Mouse (Mus musculus) megakaryocyte progenitor cell, adult 5-6 weeks (primary cell): Measurements from ENCODE around the gene Nudt2. TPM values are rescaled to one million over a fixed set of nuclear protein-coding genes. Genes with fewer than 3 reads are reported as not detected.
A peak's percentile ranks its signal among the peaks of the same experiment; 100 is the strongest.
"Not testable (repeated sequence)": the region's sequence is repeated elsewhere in the genome, so short reads cannot be mapped to it uniquely, and the experiment has no call there.

Source experiments
- ATAC-seq: replicated peaks from 2 replicates; pipeline ENCODE4 v1.8.0; 2016; ENCODE audit warnings: mild to moderate bottlenecking, moderate TSS enrichment, inconsistent platforms; ENCODE audit not compliant: poor library complexity
- total RNA-seq, 2 experiments: library from RNA; stranded (forward) in 1 of 2; stranded (reverse) in 1 of 2; fragments of 157-497, 149-512 nt in 1 of 2; fragments of 200-1000 nt in 1 of 2; gene quantifications; 2 replicates each; pipeline versions ENCODE4 v1.2.3 to v1.2.4; 2015 to 2017

Gene Nudt2
- 28.7 and 29.6 TPM in 2 replicates for total RNA-seq (2015)
- total RNA-seq (2017): 23.3 and 28.1 TPM in 2 replicates

DNA sequence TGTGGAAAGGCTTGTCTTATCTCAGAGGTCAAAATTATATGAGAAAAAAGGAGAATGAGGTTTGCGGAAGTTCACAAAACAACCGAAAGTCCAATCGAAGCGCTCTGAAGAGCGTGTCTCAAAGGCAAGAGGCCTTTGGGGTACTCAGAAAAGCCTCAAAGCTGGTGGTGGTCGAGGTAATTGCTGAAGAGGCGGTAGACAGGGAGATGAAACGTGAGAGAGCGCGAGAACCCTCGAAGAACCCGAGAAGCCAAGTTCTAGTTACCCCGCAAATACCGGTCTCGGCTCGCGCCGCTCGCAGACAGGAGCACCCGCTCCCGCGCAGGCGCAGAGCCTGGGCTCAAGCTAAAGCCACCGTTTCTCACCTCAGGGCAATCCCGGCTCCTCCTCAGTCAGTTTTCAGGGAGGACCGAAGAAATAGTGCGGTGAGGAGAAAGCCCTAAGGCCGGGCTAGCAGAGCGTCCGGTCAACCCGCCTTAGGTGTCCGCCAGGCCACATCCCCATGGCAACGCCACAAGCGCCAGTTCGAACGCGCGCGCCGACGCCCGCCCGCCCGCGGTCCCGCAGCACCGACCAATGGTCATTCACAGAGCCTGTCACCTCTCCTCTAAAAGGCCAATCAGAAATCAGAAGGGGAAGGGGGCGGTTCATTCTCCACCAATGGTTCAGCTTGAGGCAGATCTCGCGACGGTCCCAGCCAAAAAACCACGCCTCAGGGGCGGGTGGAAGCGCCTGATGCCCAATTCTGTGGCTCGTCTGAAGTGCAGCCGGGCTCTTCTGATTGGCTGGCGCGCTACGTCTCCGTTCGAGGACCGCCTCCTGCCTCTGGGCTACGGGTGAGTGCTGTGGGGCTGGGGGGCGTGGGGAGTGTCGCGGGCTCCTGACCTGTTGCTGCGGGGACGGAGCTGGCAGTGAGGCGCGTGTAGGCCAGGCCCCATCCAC, at the start of gene Nudt2, which contains the start of gene Kif24:
Gene Nudt2 (plus strand): TSS at position 807 of the 942 bp plus-strand sequence.
Gene Kif24 (minus strand): TSS at position 543 of the 942 bp plus-strand sequence.
- peak; percentile 91 for ATAC-seq

DNA sequence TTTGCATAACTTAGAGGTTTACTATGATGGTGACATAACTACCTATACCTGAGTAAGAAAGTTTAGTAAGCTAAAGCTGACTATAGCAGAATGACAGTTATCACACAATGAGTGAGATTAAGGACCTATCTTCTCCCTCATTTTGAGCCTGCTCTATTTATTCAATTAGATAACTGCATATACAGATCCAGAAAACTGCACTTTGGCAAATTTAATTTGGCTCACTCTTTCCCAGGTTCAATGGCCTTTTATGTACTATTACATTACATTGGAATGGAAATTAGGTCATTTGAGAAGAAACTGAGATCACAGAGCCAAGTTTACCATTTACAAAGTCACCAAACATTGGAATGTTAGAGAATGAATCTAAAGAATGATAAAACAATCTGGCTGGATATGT, 48.0 kb upstream of the Nudt2 start:
- ATAC-seq: no peak

DNA sequence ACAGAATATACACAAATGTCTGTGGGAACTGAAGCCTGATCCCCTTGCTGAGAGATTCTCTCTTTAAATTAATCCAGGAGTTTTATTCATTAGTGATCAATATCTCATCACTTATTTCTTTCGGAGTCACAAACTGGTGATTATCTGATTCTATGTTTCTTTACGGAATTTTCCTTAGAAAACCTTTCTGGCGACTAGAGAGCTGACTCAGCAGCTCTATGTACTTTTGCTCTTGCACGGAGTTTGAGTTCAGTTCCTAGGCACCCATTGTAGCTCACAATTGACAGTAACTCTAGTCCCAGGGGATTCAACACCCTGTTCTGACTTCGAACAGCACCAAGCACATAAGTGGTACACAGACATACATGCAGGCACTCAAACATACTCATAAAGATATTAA, 26.0 kb upstream of the Nudt2 start:
- ATAC-seq: no peak

- ATAC-seq: no peak
Observed at GRCm38 (mm10) chr4:41442790-41443302, 22.1 kb upstream of the Nudt2 start.

GRCm38 (mm10) chr4:41447595-41447994, 17.4 kb upstream of the Nudt2 start:
- no peak for ATAC-seq

DNA sequence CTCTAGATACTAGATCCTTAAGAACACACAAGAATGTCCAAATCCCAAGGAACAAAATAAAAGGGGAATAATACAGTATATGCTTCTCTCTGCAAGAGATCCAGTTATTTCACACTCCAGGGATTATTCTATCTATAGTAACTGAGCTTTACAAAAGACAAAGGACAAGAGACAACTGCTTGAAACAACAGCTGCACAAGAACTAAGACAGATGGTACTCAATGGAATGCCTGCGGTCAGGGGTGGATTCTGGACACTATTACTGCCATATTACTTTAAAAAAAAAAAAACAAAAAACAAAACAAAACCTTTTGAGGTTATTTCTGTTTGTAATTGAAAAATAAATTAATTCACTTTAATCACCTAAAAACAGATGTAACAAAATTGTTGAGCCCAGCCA, 4.3 kb upstream of the Nudt2 start:
- no peak for ATAC-seq

GRCm38 (mm10) chr4:41463051-41463738, 1.8 kb upstream of the Nudt2 start:
- ATAC-seq: not testable (repeated sequence)

- ATAC-seq: no peak
Observed at GRCm38 (mm10) chr4:41465287-41465665, 325 bp downstream of the Nudt2 start.

DNA sequence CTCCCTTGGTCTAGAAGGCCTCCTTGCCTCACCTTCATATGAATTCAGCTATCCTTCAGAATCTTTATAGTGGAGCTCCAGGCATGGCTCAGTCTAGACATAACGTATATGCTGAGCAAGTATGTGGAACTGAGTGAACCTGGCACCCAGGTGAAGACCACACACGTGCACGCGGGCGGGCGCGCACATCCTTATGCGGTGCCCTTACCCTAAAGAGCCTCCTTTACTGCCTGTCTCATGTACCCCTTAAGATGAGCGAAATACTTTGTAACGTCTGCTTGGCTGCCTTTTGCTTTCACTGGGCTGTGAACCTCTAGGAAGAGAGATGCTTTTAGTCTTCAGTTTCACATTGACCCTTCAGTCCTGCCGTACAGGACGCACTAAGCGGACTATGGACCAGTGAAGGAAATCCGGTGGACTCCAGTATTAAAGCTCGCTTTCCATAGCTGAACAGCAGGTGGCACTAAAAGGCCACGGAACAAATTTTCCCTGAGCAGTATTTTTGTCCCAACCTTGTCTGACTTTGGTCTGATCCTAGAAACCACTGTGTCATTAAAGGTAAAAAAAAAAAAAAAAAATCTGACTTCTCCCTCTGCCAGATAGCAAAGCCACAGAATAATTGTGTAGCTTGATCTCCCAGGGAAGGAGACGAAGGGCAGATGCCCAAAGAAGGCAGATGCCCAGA, 3.6 kb downstream of the Nudt2 start:
- ATAC-seq: 0 out of 2 replicates have a peak, but pooled peaks have one; percentile 21

DNA sequence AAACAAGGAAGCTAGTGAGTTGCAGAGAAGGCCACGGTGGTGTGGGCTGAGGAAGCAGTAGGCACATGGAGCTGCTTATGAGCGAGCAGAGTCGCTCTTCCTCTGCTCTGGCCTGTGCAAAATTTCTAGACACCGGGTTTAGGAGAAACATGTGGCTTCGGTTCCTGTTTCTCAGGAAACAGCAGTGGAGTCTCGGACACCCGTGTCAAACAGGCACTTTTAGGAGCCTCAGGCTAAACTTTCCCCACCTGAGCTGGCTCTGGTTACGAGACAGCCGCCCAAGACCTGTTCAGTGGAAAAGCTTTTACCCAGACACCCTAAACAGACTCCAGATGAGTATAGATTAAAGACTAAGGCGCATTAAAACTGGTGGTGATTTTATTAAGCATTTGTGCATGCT, 4.2 kb downstream of the Nudt2 start:
- no peak for ATAC-seq

DNA sequence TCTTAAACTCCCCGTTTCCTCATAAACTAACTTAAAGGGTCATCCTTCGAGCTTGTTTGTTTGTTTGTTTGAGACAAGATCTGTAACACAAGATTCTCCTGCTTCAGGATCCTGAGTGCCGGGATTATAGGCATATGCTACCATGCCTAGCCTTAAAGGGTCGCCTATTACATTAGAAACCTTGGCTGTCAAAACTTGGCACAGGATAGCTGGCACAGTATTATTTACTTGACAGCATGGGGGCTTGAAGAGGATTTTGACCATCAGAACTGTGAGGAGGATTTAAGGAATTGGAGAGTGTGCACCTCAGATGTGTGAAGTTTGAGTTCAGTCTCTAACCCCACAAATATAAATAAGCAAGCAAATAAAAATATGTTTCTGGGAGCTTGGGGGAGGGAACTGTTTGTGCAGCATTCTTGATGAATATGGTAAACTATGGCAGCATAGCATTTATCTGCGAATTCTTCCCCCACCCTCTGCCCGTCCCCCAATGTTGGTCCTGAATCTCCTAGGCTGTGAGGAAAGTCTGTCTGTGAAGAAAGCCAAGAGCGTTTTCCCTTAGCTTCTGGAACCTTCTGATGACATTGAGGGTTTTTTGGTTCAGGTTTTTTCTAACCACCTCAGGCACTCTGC, 5.2 kb downstream of the Nudt2 start:
- ATAC-seq: no peak

DNA sequence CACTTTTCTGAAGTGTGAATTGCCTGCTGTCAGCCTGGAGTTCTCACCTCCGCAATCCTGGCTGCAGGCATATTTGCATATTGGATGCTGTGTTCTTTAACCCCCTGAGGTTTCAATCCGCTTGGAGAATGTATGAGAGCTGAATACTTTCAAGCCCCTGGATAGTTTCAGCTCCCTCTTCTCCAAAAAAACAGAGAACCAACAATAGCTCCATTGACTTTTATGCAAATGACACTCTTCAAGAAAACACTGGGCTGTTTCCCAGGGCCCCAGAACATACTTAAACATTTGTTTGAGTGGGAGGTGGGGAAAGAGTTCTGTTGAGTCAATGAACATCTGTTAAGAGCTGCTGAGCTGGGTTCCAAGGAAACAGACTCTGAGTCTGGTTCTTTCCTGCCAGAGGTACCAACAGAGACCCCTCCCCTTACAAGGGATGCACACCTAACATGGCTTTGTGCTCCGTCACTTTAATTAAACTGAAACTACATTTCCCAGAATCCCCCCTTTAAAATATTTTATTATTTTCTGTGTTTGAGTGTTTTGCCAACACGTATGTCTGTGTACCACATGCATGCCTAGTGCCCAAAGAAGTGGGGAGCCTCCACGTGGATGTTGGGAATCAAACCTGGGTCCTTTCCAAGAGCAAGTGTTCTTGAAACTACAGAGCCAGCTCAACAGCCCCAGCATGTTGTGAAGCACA, 5.9 kb downstream of the Nudt2 start:
- no peak for ATAC-seq

- no peak for ATAC-seq
Observed at GRCm38 (mm10) chr4:41471384-41471689, 6.4 kb downstream of the Nudt2 start.

DNA sequence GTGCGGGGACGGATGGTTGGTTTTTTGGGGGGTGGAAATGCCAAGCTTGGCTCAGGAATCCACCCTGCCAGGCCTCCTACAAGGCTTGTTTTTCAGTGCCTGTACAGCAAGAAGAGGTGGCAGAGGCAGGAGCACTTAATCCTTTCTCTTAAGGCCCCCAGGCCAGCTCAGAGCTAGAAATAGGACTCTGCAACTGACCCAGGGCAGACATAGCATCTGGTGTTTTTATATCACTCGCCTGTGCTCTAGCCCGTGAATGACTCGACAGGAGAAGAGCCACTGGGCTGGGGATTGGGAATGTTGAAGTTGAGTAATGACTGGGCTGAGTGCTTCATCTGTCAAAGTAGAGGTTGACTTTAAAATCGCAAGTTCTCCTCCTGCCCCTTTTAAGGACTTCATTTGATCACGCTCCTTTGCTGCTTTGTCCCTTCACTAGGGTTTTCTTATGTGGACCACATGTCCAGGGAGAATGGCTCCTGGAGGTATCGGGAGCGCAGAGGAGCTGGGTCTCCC, 12.8 kb downstream of the Nudt2 start:
- no peak for ATAC-seq

DNA sequence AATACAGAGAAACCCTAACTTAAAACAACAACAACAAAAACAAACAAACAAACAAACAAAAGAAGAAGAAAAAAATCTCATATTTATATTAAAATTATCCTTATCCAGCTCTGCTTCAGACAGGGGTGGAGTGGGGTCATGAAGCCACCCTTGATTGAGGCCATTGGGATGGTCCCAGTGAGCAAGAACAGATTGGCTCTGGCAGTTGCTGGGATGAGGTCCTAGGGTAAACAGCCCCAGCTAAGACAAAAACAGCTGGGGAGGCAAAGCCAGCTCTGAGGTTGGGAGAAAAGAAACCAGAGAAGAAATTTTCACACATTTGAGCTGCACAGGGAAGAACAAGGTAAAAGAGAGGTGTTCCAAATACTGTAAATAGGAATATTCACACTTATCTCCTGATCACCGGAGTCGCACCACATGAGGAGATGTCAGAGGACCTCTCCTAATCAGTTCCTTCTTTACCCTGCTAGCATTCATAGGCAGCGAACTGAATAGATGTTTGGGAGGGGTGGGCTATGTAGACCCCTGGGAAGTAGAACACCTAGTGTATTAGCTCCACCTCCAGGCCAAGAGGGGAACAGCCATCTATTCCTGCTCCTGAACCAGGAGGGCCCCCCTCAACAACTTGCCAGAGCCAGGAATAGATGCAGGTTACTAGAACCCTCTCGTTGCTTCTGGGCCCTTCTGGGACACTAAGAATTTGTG, 14.0 kb downstream of the Nudt2 start:
- no peak for ATAC-seq

- no peak for ATAC-seq
Observed at GRCm38 (mm10) chr4:41479456-41479804, 14.5 kb downstream of the Nudt2 start.

- ATAC-seq: no peak
Observed at GRCm38 (mm10) chr4:41480254-41480653, 15.3 kb downstream of the Nudt2 start.

DNA sequence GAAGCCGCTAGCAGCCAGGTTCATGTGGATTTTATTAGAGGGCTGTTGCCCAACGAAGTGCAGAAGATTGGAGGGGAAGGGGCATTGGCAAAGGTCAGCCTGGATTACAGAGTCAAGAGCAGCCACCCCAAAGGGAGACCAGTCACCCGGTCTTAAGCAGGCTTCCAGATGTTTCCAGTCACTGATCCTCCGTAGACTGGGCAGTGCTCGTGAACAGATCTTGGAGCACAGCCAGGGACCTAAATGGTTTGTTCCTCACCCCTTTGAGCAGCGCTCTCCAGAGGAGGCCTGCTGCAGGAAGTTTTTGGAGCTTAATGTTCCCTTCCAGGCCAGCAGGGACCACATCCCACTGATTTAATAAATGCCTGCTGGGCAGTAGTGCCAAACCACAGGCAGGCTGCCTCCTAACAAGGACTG, 16.7 kb downstream of the Nudt2 start:
- no peak for ATAC-seq

GRCm38 (mm10) chr4:41492951-41493350, 28.0 kb downstream of the Nudt2 start:
- ATAC-seq: no peak
